In genomic region chr12:85959822-85960501, GRCm38 (mm10) we compare ENCODE assay signal across 11 mouse cellular contexts.
DNase-seq lines count a peak whose midpoint lies in the region; ATAC-seq lines count a peak whose summit lies in the region.
"Had no signal": no experiment of that assay in that cellular context is flagged by ENCODE, and none has a peak within 500 bp of the region (broad histone marks: within the 10 kb centered on the region; RNA-seq: fewer than 3 reads in every experiment).

No protein-coding gene starts in this region.

- no peak overlapping the region for H3K4me2 ChIP-seq in heart, embryonic 16.5 days (ENCODE audit: low read depth, low read length)
- H3K4me2 ChIP-seq in embryonic facial prominence, embryonic 12.5 days (replicated peaks) = no peak overlapping the region
- H3K4me2 ChIP-seq: forebrain, embryonic 13.5 days; intestine, embryonic 15.5 days; liver, embryonic 11.5 days had no signal

- no peaks in the 10 kb centered on the region for H3K27me3 ChIP-seq in heart, embryonic 16.5 days (ENCODE audit: control insufficient read depth, insufficient read depth, low read length)
- no peaks in the 10 kb centered on the region for H3K27me3 ChIP-seq in embryonic facial prominence, embryonic 12.5 days
- H3K27me3 ChIP-seq: forebrain, embryonic 13.5 days; intestine, embryonic 15.5 days had no signal

- no peak for ATAC-seq in heart, embryonic 16.5 days (replicated peaks; ENCODE audit: extremely low read depth, insufficient read depth, low FRiP score)
- no peak for ATAC-seq in embryonic facial prominence, embryonic 12.5 days (ENCODE audit: insufficient number of reproducible peaks, insufficient read depth, low FRiP score, low TSS enrichment)
- ATAC-seq in monocyte, adult 5-6 weeks (replicated peaks; ENCODE audit: insufficient number of reproducible peaks, low FRiP score, low TSS enrichment, poor library complexity, severe bottlenecking) = no peak
- ATAC-seq: forebrain, embryonic 13.5 days; intestine, embryonic 15.5 days had no signal

- H3K4me1 ChIP-seq in heart, embryonic 16.5 days (ENCODE audit: control insufficient read depth, insufficient read depth, low read length) = peaks cover 25% of the 10 kb centered on the region
- H3K4me1 ChIP-seq in embryonic facial prominence, embryonic 12.5 days = peaks cover 17% of the 10 kb centered on the region; the same call in 1 of the 2 replicates
- H3K4me1 ChIP-seq: forebrain, embryonic 13.5 days had no signal

- no peaks in the 10 kb centered on the region; the same call in 1 of the 2 replicates for H3K36me3 ChIP-seq in heart, embryonic 16.5 days (ENCODE audit: control insufficient read depth, insufficient read depth)
- H3K36me3 ChIP-seq in embryonic facial prominence, embryonic 12.5 days = 0 out of 2 replicates have a peak, but pooled peaks cover 3% of the 10 kb centered on the region
- H3K36me3 ChIP-seq: intestine, embryonic 15.5 days had no signal

- H3K27ac ChIP-seq in heart, embryonic 16.5 days (ENCODE audit: low read length) = 0 out of 2 replicates have a peak overlapping the region, but pooled peaks have one; percentile 10
- H3K27ac ChIP-seq in embryonic facial prominence, embryonic 12.5 days = peak overlapping the region; percentile 61
- H3K27ac ChIP-seq: forebrain, embryonic 13.5 days; intestine, embryonic 15.5 days had no signal

- WGBS in heart, embryonic 16.5 days = 65% methylated on average over 10 of the region's 10 CpGs
- 52% methylated on average over 10 of the region's 10 CpGs for WGBS in embryonic facial prominence, embryonic 12.5 days

- H3K9ac ChIP-seq in heart, embryonic 16.5 days (ENCODE audit: low read length) = 0 out of 2 replicates have a peak overlapping the region, but pooled peaks have one; percentile 12
- H3K9ac ChIP-seq in embryonic facial prominence, embryonic 12.5 days = no peak overlapping the region
- H3K9ac ChIP-seq: forebrain, embryonic 13.5 days; intestine, embryonic 15.5 days had no signal

- no peak overlapping the region for H3K4me3 ChIP-seq in heart, embryonic 16.5 days (ENCODE audit: low read length)
- H3K4me3 ChIP-seq in embryonic facial prominence, embryonic 12.5 days = no peak overlapping the region
- H3K4me3 ChIP-seq: forebrain, embryonic 13.5 days; intestine, embryonic 15.5 days had no signal

- no peaks in the 10 kb centered on the region for H3K9me3 ChIP-seq in heart, embryonic 16.5 days (replicated peaks; ENCODE audit: control insufficient read depth, low read length)
- H3K9me3 ChIP-seq in embryonic facial prominence, embryonic 12.5 days = no peaks in the 10 kb centered on the region
- H3K9me3 ChIP-seq: forebrain, embryonic 13.5 days; intestine, embryonic 15.5 days had no signal

- no peak for DNase-seq in heart, adult 18-20 months
- peak; percentile 96 for DNase-seq in Muller cell, postnatal 12 days (ENCODE audit: inconsistent ontology term)
- DNase-seq in kidney, postnatal 14 days = peak; percentile 26
- no peak for DNase-seq in cerebellum, adult 8-10 months
- no peak for DNase-seq in layer of hippocampus, adult 9-11 months

Comparison
In these comparisons a context has a peak if more than half of its experiments do, and no peak if none do; other contexts are left out.
1. DNase-seq: peak in Muller cell, postnatal 12 days (single experiment) and kidney, postnatal 14 days (single experiment); none in heart, adult 18-20 months (0 of 2), cerebellum, adult 8-10 months (single experiment) and layer of hippocampus, adult 9-11 months (single experiment).